ENCODE assay signal across 12 mouse cellular contexts in the genomic region with DNA sequence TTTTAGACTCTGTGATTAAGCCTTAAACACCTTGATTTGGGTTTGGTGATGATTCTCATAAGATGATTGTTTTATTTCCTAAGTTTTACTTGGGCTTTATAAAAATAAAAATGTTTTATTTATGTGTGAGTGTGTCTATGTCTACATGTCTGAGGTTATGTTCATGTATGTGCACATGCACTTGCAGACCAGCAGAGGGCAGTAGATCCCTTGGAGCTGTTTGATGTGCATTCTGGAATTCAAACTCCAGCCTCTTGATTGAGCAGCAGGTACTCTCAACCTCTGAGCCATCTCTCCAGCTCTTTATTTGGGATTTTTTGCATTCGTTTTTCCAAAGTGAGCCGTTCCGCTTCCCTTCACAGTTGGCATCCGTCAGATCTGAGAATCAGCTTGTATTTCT.
DNase-seq lines count a peak whose midpoint lies in the region; ATAC-seq and TF ChIP-seq lines count a peak whose summit lies in the region.
"Had no signal": no experiment of that assay in that cellular context is flagged by ENCODE, and none has a peak within 500 bp of the region (broad histone marks: within the 10 kb centered on the region; RNA-seq: fewer than 3 reads in every experiment).

No protein-coding gene starts in this region.

- no peaks in the 10 kb centered on the region for H3K27me3 ChIP-seq in lung, postnatal 0 days (replicated peaks; ENCODE audit: insufficient read depth, low read length)
- H3K27me3 ChIP-seq in Patski, result peaks cover 1% of the 10 kb centered on the region
- no peaks in the 10 kb centered on the region for H3K27me3 ChIP-seq in small intestine, adult 2 months (ENCODE audit: control insufficient read depth, insufficient read depth, low read length)
- H3K27me3 ChIP-seq: kidney, embryonic 15.5 days; limb, embryonic 13.5 days had no signal

- no peaks in the 10 kb centered on the region for H3K36me3 ChIP-seq in lung, postnatal 0 days (ENCODE audit: insufficient read depth, low read length)
- no peaks in the 10 kb centered on the region for H3K36me3 ChIP-seq in small intestine, adult 2 months (ENCODE audit: control insufficient read depth, insufficient read depth, low read length)
- H3K36me3 ChIP-seq: kidney, embryonic 15.5 days; limb, embryonic 13.5 days had no signal

- ATAC-seq in lung, postnatal 0 days, result no peak
- no peak for ATAC-seq in Patski

- no peak overlapping the region for H3K4me2 ChIP-seq in lung, postnatal 0 days (replicated peaks; ENCODE audit: low read depth, low read length)
- H3K4me2 ChIP-seq: kidney, embryonic 15.5 days; limb, embryonic 13.5 days had no signal

- H3K27ac ChIP-seq in gastrocnemius, adult 2 months, result no peak overlapping the region
- H3K27ac ChIP-seq in lung, postnatal 0 days (ENCODE audit: low read length), result no peak overlapping the region
- no peak overlapping the region for H3K27ac ChIP-seq in small intestine, adult 2 months (ENCODE audit: insufficient read depth, low read depth, low read length)
- H3K27ac ChIP-seq: kidney, embryonic 15.5 days; limb, embryonic 13.5 days had no signal

- no peak for DNase-seq in gastrocnemius, adult 2 months
- no peak for DNase-seq in gastrocnemius, postnatal 4 days (ENCODE audit: low spot score in 2 of 2)
- DNase-seq in lung, postnatal 0 days (ENCODE audit: low spot score), result peak; percentile 17
- no peak for DNase-seq in lung, postnatal 14 days
- no peak for DNase-seq in Patski (ENCODE audit: low read depth, low spot score)
- no peak for DNase-seq in gastrocnemius, postnatal 10 days
- DNase-seq in heart, adult 11 months, result no peak
- DNase-seq: cerebellum, adult 18-20 months; midbrain, embryonic 14.5 days had no signal

- POLR2A ChIA-PET in Patski (lab: Charles Lee), result interaction anchor here (0.6 kb wide), 2 partner anchors 134 to 632 kb away, joined by 3 to 4 read pairs; no protein-coding TSS in a partner anchor

- 81% methylated on average over 4 of the region's 4 CpGs for WGBS in lung, postnatal 0 days
- 88% methylated on average over 4 of the region's 4 CpGs for WGBS in small intestine, adult 2 months

- TF ChIP-seq CTCF in gastrocnemius, adult 2 months (IDR thresholded peaks at IDR 0.05), result peak; percentile 74
- peak; percentile 66 for TF ChIP-seq CTCF in lung, postnatal 0 days (IDR thresholded peaks at IDR 0.05)
- TF ChIP-seq CTCF in Patski (IDR thresholded peaks at IDR 0.05), result peak; percentile 54
- peak; percentile 34; the same call in 1 of the 2 replicates for TF ChIP-seq CTCF in small intestine, adult 2 months (IDR thresholded peaks at IDR 0.05; ENCODE audit: extremely low read depth, insufficient read length, insufficient replicate concordance, low read depth, low read length)

- in situ Hi-C loops in Patski (cut with MboI; ENCODE audit: low pct_unique_long_range_greater_than_20kb), result loop anchor here (25.0 kb wide), 1 partner anchor 621 kb away; no protein-coding TSS in a partner anchor

- no peak overlapping the region for H3K9ac ChIP-seq in lung, postnatal 0 days (replicated peaks; ENCODE audit: low read depth)
- H3K9ac ChIP-seq: kidney, embryonic 15.5 days; limb, embryonic 13.5 days had no signal

- intact Hi-C loops in gastrocnemius, adult 2 months (cut with DNase I), result loop anchor here (1.0 kb wide), 1 partner anchor 134 kb away; no protein-coding TSS in a partner anchor

- no peak for TF ChIP-seq POLR2A in small intestine, adult 2 months (IDR thresholded peaks at IDR 0.05; ENCODE audit: low read depth, low read length)

- H3K9me3 ChIP-seq in lung, postnatal 0 days (ENCODE audit: low read length), result no peaks in the 10 kb centered on the region
- H3K9me3 ChIP-seq: kidney, embryonic 15.5 days; limb, embryonic 13.5 days had no signal

- no peaks in the 10 kb centered on the region for H3K4me1 ChIP-seq in lung, postnatal 0 days (ENCODE audit: insufficient read depth, low read depth, low read length)
- H3K4me1 ChIP-seq in small intestine, adult 2 months (ENCODE audit: control insufficient read depth, insufficient read depth, insufficient read length, low read length), result no peaks in the 10 kb centered on the region
- H3K4me1 ChIP-seq: limb, embryonic 13.5 days had no signal

- CTCF ChIA-PET in Patski (lab: Charles Lee), result interaction anchor here (1.1 kb wide), 1 partner anchor 134 kb away, joined by 3 read pairs; no protein-coding TSS in a partner anchor

- no peak for TF ChIP-seq EP300 in lung, postnatal 0 days (IDR thresholded peaks at IDR 0.05)

- no peak overlapping the region for H3K4me3 ChIP-seq in gastrocnemius, adult 2 months
- H3K4me3 ChIP-seq in lung, postnatal 0 days (ENCODE audit: low read depth, low read length), result no peak overlapping the region
- no peak overlapping the region for H3K4me3 ChIP-seq in small intestine, adult 2 months (ENCODE audit: low read depth, low read length)
- H3K4me3 ChIP-seq: kidney, embryonic 15.5 days; limb, embryonic 13.5 days had no signal
